Mouse (Mus musculus) G1E (cell line): ENCODE measurements at regions not wholly inside any gene's neighbourhood (a gene's known extent, or its start where the extent isn't known, plus 50 kb on each side); places are given as distances from the start of the nearest gene placed in this dataset.

Experiments used
- ATAC-seq: 2 replicates; pipeline ENCODE4 v1.8.0; 2016; ENCODE audit warnings: mild to moderate bottlenecking; ENCODE audit not compliant: insufficient number of reproducible peaks, poor library complexity, low FRiP score, severe bottlenecking; ENCODE audit errors: extremely low read depth
- DNase-seq: peaks from one replicate; pipeline ENCODE4 v3.0.0; 2012; ENCODE audit warnings: low spot score
- H3K27me3 ChIP-seq: 2 replicates; pipeline ENCODE4 v1.6.1; 2012; ENCODE audit warnings: mild to moderate bottlenecking, low read length, inconsistent platforms; ENCODE audit not compliant: insufficient read depth
- H3K36me3 ChIP-seq: replicated peaks from 2 replicates; pipeline ENCODE3; 2012; ENCODE audit warnings: mild to moderate bottlenecking, inconsistent platforms
- H3K4me1 ChIP-seq: 2 replicates; pipeline ENCODE4 v1.6.1; 2012; ENCODE audit warnings: low read depth, low read length, inconsistent platforms, mixed read lengths; ENCODE audit not compliant: insufficient read depth
- H3K4me3 ChIP-seq: 2 replicates; pipeline ENCODE4 v1.5.1; 2012; ENCODE audit warnings: low read depth, mild to moderate bottlenecking, inconsistent platforms, low read length, moderate library complexity, mixed read lengths
- H3K9me3 ChIP-seq: replicated peaks from 2 replicates; pipeline ENCODE4 v1.6.1; 2012; ENCODE audit warnings: inconsistent platforms
- CTCF ChIP-seq: IDR thresholded peaks from 2 replicates; pipeline ENCODE4 v1.5.1; 2012; ENCODE audit warnings: low read depth, low read length, inconsistent platforms, mixed read lengths
- GATA1 ChIP-seq: IDR thresholded peaks from 2 replicates; pipeline ENCODE4 v1.6.1; 2012; ENCODE audit warnings: borderline replicate concordance, low read length, inconsistent platforms, mixed read lengths
- GATA2 ChIP-seq: IDR thresholded peaks from 2 replicates; pipeline ENCODE4 v1.6.1; 2012; ENCODE audit warnings: low read depth, low read length, inconsistent platforms, borderline replicate concordance
- POLR2AphosphoS5 ChIP-seq: IDR thresholded peaks from 2 replicates; pipeline ENCODE4 v1.6.1; 2012; ENCODE audit warnings: low read depth, low read length, inconsistent platforms; ENCODE audit not compliant: insufficient replicate concordance
- TAL1 ChIP-seq: conservative IDR thresholded peaks from 2 replicates; pipeline ENCODE4 v1.6.1; 2012; ENCODE audit warnings: low read depth, low read length, inconsistent platforms, mixed read lengths

- TF ChIP-seq GATA2 (no peak), CTCF (no peak), TAL1 (no peak), GATA1 (no peak), POLR2AphosphoS5 (no peak)
- H3K9me3 ChIP-seq: no peaks in the 10 kb centered on the region; the same call in 1 of the 2 replicates
- H3K27me3 ChIP-seq: no peaks in the 10 kb centered on the region
- no peak for DNase-seq
- H3K4me1 ChIP-seq: no peaks in the 10 kb centered on the region
- no peaks in the 10 kb centered on the region for H3K36me3 ChIP-seq
- H3K4me3 ChIP-seq: no peak overlapping the region
- no peak for ATAC-seq
These were observed 446.1 kb downstream of the 1190002N15Rik start for GRCm38 (mm10) chr9:94091658-94092225.

GRCm38 (mm10) chr9:94089759-94090158, 448.1 kb downstream of the 1190002N15Rik start:
- TF ChIP-seq TAL1 (no peak), GATA1 (no peak), CTCF (no peak), GATA2 (no peak), POLR2AphosphoS5 (no peak)
- Histone ChIP-seq H3K36me3 (no peaks in the 10 kb centered on the region), H3K9me3 (no peaks in the 10 kb centered on the region; the same call in 1 of the 2 replicates), H3K4me3 (no peak overlapping the region), H3K4me1 (no peaks in the 10 kb centered on the region), H3K27me3 (no peaks in the 10 kb centered on the region)
- ATAC-seq (no peak), DNase-seq (no peak)

- TF ChIP-seq POLR2AphosphoS5 (no peak), CTCF (no peak), GATA1 (no peak)
These were observed 454.1 kb downstream of the 1190002N15Rik start for GRCm38 (mm10) chr9:94083629-94084411.

GRCm38 (mm10) chr9:94074904-94075303, 463.0 kb downstream of the 1190002N15Rik start:
- no peak for TF ChIP-seq POLR2AphosphoS5
- TF ChIP-seq GATA2: no peak
- no peak for TF ChIP-seq GATA1
- TF ChIP-seq CTCF: no peak
- TF ChIP-seq TAL1: no peak
- no peak overlapping the region for H3K4me3 ChIP-seq
- no peaks in the 10 kb centered on the region for H3K4me1 ChIP-seq
- H3K36me3 ChIP-seq: no peaks in the 10 kb centered on the region
- no peak for ATAC-seq
- DNase-seq: no peak
- H3K9me3 ChIP-seq: 0 out of 2 replicates have a peak, but pooled peaks cover 3% of the 10 kb centered on the region
- H3K27me3 ChIP-seq: no peaks in the 10 kb centered on the region

More at GRCm38 (mm10) chr9:94083629-94084411, 454.1 kb downstream of the 1190002N15Rik start:
- DNase-seq: no peak
- H3K9me3 ChIP-seq: no peaks in the 10 kb centered on the region
- ATAC-seq: no peak
- no peaks in the 10 kb centered on the region for H3K36me3 ChIP-seq
- no peaks in the 10 kb centered on the region for H3K4me1 ChIP-seq
- no peak overlapping the region for H3K4me3 ChIP-seq
- H3K27me3 ChIP-seq: no peaks in the 10 kb centered on the region

GRCm38 (mm10) chr9:94067121-94067520, 470.8 kb downstream of the 1190002N15Rik start:
- Histone ChIP-seq H3K4me3 (no peak overlapping the region), H3K9me3 (0 out of 2 replicates have a peak, but pooled peaks cover 3% of the 10 kb centered on the region), H3K36me3 (no peaks in the 10 kb centered on the region), H3K27me3 (no peaks in the 10 kb centered on the region), H3K4me1 (no peaks in the 10 kb centered on the region)
- no peak for TF ChIP-seq POLR2AphosphoS5
- no peak for TF ChIP-seq TAL1
- TF ChIP-seq GATA2: no peak
- TF ChIP-seq CTCF: no peak
- TF ChIP-seq GATA1: no peak
- no peak for DNase-seq
- no peak for ATAC-seq

- H3K4me1 ChIP-seq: no peaks in the 10 kb centered on the region
- H3K4me3 ChIP-seq: no peak overlapping the region
- no peaks in the 10 kb centered on the region; the same call in 1 of the 2 replicates for H3K9me3 ChIP-seq
- DNase-seq (no peak), ATAC-seq (no peak)
- no peaks in the 10 kb centered on the region for H3K27me3 ChIP-seq
- no peak for TF ChIP-seq GATA1
- TF ChIP-seq CTCF: no peak
- no peak for TF ChIP-seq TAL1
- no peak for TF ChIP-seq GATA2
- TF ChIP-seq POLR2AphosphoS5: no peak
- no peaks in the 10 kb centered on the region for H3K36me3 ChIP-seq
These were observed 484.7 kb downstream of the 1190002N15Rik start for GRCm38 (mm10) chr9:94053229-94053628.
